Mouse (Mus musculus): Measurements from ENCODE around the gene Pip5k1b. TPM values are rescaled to one million over a fixed set of nuclear protein-coding genes. Genes with fewer than 3 reads are reported as not detected.

The Pip5k1b gene
- polyA plus RNA-seq, 1 experiment from 2014 or later: 2.6 TPM

DNA sequence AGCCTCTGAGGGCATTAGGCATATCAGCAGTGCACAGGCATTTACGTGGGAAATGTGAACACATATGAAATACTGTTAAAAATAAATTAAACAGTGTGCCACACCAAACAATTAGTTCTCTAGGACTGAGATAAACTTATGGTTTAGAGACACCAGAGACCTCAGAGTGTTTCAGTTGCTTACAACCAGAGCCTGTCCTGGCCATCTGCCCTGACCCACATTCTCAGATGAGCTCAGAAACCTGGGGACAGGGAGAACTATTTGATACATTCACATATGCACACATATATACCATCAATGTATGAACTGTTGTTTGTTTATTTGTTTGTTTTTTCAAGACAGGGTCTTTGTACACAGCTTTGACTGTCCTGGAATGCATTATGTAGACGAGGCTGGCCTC, 161.8 kb downstream of the Pip5k1b start:
- no peak for DNase-seq (ENCODE audit: low spot score)
- no peak overlapping the region for H3K9ac ChIP-seq (ENCODE audit: low read depth, low read length)
- no peaks in the 10 kb centered on the region for H3K4me1 ChIP-seq (replicated peaks; ENCODE audit: insufficient read depth, low read length)
- no peak overlapping the region for H3K27ac ChIP-seq
- H3K4me3 ChIP-seq (replicated peaks; ENCODE audit: low read depth, low read length): no peak overlapping the region
- no peaks in the 10 kb centered on the region for H3K36me3 ChIP-seq (ENCODE audit: insufficient read depth, low read length)
- WGBS: 84% methylated on average over 2 of the region's 2 CpGs
- no peak for TF ChIP-seq CTCF (IDR thresholded peaks at IDR 0.05; ENCODE audit: low read depth)
- ATAC-seq (replicated peaks; ENCODE audit: low FRiP score, low read depth): no peak
- no peaks in the 10 kb centered on the region for H3K9me3 ChIP-seq (replicated peaks; ENCODE audit: low read length)
- H3K27me3 ChIP-seq (ENCODE audit: insufficient read depth, low read length): no peaks in the 10 kb centered on the region
- no peak overlapping the region for H3K4me2 ChIP-seq (ENCODE audit: low read length)

DNA sequence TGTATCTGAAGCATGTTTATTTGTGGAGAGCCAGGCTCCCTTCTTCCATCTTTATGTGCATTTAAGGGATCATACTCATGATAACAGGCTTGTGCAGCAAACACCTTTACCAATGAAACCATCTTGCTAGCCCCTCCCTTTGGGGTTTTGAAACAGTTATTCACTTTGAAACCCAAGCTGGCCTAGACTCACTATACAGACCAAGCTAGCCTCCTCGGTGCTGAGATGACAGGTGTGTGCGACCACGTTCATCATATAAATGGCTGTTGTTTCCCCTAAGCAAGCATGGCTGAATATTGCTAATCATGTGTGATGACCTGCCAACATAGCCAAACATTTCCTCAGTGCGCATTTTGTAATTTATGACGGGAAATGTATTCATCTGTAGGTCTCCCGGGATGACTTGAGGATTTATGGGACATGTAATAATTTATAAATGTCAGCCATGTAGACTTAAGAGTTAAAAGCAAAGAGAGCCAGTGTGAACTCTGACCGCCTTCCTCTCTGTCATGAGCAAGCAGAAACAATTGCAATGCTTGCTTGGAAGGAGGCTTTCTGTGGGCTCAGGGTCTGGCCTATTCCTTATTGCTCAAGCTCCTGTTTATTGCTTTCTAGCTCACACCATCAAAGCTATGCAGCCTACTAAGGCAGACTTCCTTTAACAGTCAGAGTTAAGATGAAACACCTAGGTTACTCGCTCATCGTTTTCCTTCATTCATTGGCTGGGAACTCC, 164.0 kb downstream of the Pip5k1b start:
- H3K4me3 ChIP-seq (replicated peaks; ENCODE audit: low read depth, low read length): no peak overlapping the region
- H3K4me1 ChIP-seq (replicated peaks; ENCODE audit: insufficient read depth, low read length): no peaks in the 10 kb centered on the region
- no peak overlapping the region for H3K27ac ChIP-seq
- H3K27me3 ChIP-seq (ENCODE audit: insufficient read depth, low read length): no peaks in the 10 kb centered on the region
- H3K4me2 ChIP-seq (ENCODE audit: low read length): no peak overlapping the region
- H3K9me3 ChIP-seq (replicated peaks; ENCODE audit: low read length): no peaks in the 10 kb centered on the region
- no peak for TF ChIP-seq CTCF (IDR thresholded peaks at IDR 0.05; ENCODE audit: low read depth)
- ATAC-seq (replicated peaks; ENCODE audit: low FRiP score, low read depth): no peak
- H3K9ac ChIP-seq (ENCODE audit: low read depth, low read length): no peak overlapping the region
- peak; percentile 65 for DNase-seq (ENCODE audit: low spot score)
- H3K36me3 ChIP-seq (ENCODE audit: insufficient read depth, low read length): no peaks in the 10 kb centered on the region
- WGBS: 25% methylated on average over 9 of the region's 9 CpGs

DNA sequence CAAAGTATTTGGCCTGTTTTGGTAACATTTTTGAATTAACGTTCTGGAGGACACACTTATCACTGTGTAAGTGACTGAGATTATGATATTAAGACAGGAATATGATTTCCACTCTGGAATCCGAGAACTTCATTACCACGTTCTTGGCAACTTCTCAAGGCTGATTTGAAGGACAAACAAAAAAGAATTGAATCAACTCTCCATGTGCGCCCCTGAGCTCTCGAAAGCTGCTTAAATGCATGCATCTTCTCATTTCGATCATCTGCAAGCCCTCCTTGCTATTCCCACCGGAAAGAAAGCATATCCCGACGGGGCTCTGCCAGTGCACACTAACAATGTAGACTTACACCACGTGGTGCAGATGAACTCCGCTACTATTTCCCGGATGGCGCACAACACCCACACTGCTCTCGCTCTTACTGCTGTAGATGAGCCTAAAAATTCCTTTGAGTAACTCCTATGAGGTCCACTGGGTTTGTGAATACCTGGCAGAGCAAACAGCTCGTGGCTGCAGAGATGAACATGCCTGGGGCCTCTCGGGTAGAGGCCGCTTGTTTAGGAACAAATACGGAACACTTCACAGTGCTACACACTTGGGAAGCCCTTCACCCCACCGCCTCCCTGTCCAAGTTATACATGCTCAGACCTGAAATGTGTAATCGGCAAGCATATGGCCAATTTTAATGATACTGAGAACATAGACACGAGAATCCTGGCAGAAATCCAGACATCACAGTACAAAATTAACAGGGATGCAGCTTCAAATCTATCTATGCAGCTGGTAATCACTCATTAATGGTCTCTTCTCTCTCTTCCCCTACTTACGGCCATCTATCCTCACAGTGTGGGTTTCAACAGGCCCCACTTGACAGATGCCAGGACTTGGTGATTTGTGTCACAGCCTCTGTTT, 168.5 kb downstream of the Pip5k1b start:
- H3K9me3 ChIP-seq (replicated peaks; ENCODE audit: low read length): no peaks in the 10 kb centered on the region
- no peak overlapping the region for H3K27ac ChIP-seq
- H3K27me3 ChIP-seq (ENCODE audit: insufficient read depth, low read length): no peaks in the 10 kb centered on the region
- no peak for TF ChIP-seq CTCF (IDR thresholded peaks at IDR 0.05; ENCODE audit: low read depth)
- H3K4me1 ChIP-seq (replicated peaks; ENCODE audit: insufficient read depth, low read length): no peaks in the 10 kb centered on the region
- ATAC-seq (replicated peaks; ENCODE audit: low FRiP score, low read depth) (no peak), DNase-seq (ENCODE audit: low spot score) (no peak)
- WGBS: 85% methylated on average over 22 of the region's 22 CpGs
- H3K36me3 ChIP-seq (ENCODE audit: insufficient read depth, low read length): no peaks in the 10 kb centered on the region
- no peak overlapping the region for H3K9ac ChIP-seq (ENCODE audit: low read depth, low read length)
- H3K4me3 ChIP-seq (replicated peaks; ENCODE audit: low read depth, low read length): no peak overlapping the region
- no peak overlapping the region for H3K4me2 ChIP-seq (ENCODE audit: low read length)

DNA sequence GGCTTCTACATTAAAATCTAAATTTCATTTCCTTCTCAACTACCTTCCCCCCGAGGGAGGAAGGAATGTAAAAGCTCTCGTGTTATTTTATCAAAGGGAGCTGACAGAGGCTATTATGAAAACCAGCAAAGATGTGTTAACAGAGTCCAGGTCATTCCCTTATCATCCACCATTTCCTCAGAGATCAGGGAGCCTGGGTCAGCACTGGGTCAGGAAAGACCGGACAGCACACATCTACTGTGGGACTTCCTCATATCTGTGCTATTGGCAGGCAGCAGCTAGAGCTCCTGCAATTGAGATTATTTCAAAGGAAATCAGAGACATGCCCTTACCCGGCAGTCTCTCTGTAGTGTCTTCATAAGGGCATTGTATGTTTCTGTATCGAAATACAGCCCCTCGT, 177.2 kb downstream of the Pip5k1b start:
- Histone ChIP-seq H3K27ac (no peak overlapping the region), H3K36me3 (ENCODE audit: insufficient read depth, low read length) (no peaks in the 10 kb centered on the region), H3K9ac (ENCODE audit: low read depth, low read length) (no peak overlapping the region), H3K4me2 (ENCODE audit: low read length) (no peak overlapping the region), H3K9me3 (replicated peaks; ENCODE audit: low read length) (no peaks in the 10 kb centered on the region), H3K4me3 (replicated peaks; ENCODE audit: low read depth, low read length) (no peak overlapping the region), H3K27me3 (ENCODE audit: insufficient read depth, low read length) (no peaks in the 10 kb centered on the region), H3K4me1 (replicated peaks; ENCODE audit: insufficient read depth, low read length) (no peaks in the 10 kb centered on the region)
- WGBS: 35% methylated on average over 6 of the region's 6 CpGs
- no peak for DNase-seq (ENCODE audit: low spot score)
- no peak for ATAC-seq (replicated peaks; ENCODE audit: low FRiP score, low read depth)
- no peak for TF ChIP-seq CTCF (IDR thresholded peaks at IDR 0.05; ENCODE audit: low read depth)

DNA sequence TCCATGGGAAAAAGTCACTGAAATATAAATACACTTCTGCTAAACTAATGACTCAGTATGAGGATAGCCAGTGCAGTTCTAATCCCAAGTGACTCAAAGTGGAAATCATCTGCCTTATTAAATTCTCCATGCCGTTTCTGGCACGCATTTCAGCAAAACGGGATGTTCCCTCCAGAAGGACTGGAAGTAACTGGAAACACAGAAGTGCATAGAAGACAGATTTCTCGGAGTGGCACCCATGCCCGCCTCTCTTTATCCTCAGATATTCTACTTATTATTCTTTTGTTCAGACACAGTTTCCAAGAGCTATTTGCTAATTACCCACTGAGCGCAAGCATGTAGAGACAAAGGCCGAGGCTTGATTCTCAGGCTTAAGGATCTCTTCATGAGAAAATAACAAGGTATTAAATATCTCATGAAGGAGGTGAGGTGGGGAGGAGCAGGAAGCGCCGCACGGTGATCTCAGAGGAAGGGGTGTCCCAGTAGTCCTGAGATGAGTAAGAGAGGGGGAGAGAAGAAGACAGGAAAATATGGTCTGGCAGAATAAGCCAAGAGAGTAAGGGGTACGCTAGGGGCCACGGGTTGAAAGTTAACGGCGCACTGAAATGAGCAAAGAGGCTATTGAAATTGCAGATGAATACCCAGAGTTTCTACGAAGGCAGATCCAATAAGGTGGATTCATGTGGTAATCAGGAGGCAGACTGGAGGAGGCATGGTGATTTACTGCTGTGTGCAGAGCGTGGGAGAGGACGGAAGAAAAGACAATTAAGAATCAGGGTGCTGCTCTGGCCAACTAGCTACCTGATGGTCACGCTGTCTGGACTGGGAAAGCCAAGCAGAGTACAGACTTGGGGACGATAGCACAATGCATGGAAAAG, 183.7 kb downstream of the Pip5k1b start:
- Histone ChIP-seq H3K27me3 (ENCODE audit: insufficient read depth, low read length) (no peaks in the 10 kb centered on the region), H3K27ac (peak overlapping the region; percentile 34; the same call in 1 of the 2 replicates), H3K36me3 (ENCODE audit: insufficient read depth, low read length) (no peaks in the 10 kb centered on the region), H3K9me3 (replicated peaks; ENCODE audit: low read length) (no peaks in the 10 kb centered on the region), H3K9ac (ENCODE audit: low read depth, low read length) (no peak overlapping the region), H3K4me2 (ENCODE audit: low read length) (peak overlapping the region; percentile 34), H3K4me1 (replicated peaks; ENCODE audit: insufficient read depth, low read length) (no peaks in the 10 kb centered on the region; the same call in 1 of the 2 replicates), H3K4me3 (replicated peaks; ENCODE audit: low read depth, low read length) (no peak overlapping the region)
- 45% methylated on average over 19 of the region's 19 CpGs for WGBS
- ATAC-seq (replicated peaks; ENCODE audit: low FRiP score, low read depth) (peak; percentile 71), DNase-seq (ENCODE audit: low spot score) (peak; percentile 63)
- TF ChIP-seq CTCF (IDR thresholded peaks at IDR 0.05; ENCODE audit: low read depth): no peak

DNA sequence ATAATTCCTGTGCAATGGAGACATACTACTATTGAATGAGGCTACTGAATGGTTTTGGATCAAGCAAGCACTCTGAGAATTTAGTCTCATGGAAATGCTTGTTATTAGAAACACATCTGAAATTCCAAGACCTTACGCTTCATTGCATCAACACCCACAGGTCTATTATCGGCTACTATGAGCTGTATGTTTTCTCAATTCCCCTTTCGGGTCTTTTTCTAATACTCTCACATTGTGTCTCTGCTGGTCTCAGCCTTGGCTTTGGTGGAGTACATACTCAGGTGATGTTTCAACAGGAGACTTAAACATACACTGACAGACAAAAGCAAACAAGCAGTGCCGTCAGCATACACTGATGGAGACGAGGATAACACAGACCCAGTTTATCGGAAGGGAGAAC, 187.3 kb downstream of the Pip5k1b start:
- H3K9ac ChIP-seq (ENCODE audit: low read depth, low read length): no peak overlapping the region
- H3K9me3 ChIP-seq (replicated peaks; ENCODE audit: low read length): no peaks in the 10 kb centered on the region
- DNase-seq (ENCODE audit: low spot score) (no peak), ATAC-seq (replicated peaks; ENCODE audit: low FRiP score, low read depth) (no peak)
- H3K27me3 ChIP-seq (ENCODE audit: insufficient read depth, low read length): no peaks in the 10 kb centered on the region
- no peak for TF ChIP-seq CTCF (IDR thresholded peaks at IDR 0.05; ENCODE audit: low read depth)
- 83% methylated on average over 6 of the region's 6 CpGs for WGBS
- no peaks in the 10 kb centered on the region for H3K36me3 ChIP-seq (ENCODE audit: insufficient read depth, low read length)
- H3K4me3 ChIP-seq (replicated peaks; ENCODE audit: low read depth, low read length): no peak overlapping the region
- H3K4me2 ChIP-seq (ENCODE audit: low read length): no peak overlapping the region
- no peaks in the 10 kb centered on the region; the same call in 1 of the 2 replicates for H3K4me1 ChIP-seq (replicated peaks; ENCODE audit: insufficient read depth, low read length)
- no peak overlapping the region for H3K27ac ChIP-seq

Measured in kidney, postnatal 0 days (tissue).